Mouse (Mus musculus) E14TG2a.4 (cell line): ENCODE data around the gene Sh3bp4.

Experiments used
- CTCF ChIP-seq: conservative IDR thresholded peaks from 2 replicates; pipeline ENCODE4 v1.5.1; 2014; ENCODE audit warnings: low read length
- NANOG ChIP-seq: IDR thresholded peaks from 2 replicates; pipeline ENCODE4 v1.6.1; 2014; ENCODE audit warnings: borderline replicate concordance, low read length, mixed read lengths
- POU5F1 ChIP-seq: IDR thresholded peaks from 2 replicates; pipeline ENCODE4 v1.6.1; 2014; ENCODE audit warnings: low read length, borderline replicate concordance

GRCm38 (mm10) chr1:89063800-89064199, 6.4 kb upstream of the Sh3bp4 start:
- TF ChIP-seq POU5F1 (no peak), CTCF (no peak), NANOG (no peak)
